Mouse (Mus musculus) gastrocnemius, postnatal 36 days (tissue): ENCODE measurements around the gene Lsamp. TPM values are rescaled to one million over a fixed set of nuclear protein-coding genes. Genes with fewer than 3 reads are reported as not detected.

Source experiments
- DNase-seq, 2 experiments: peaks; one replicate each; pipeline ENCODE4 v3.0.0; 2022
- intact Hi-C: fragments of 180-260 bp; cut with DNase I; formaldehyde crosslinking; loops from one replicate; pipeline ENCODE4 v1.15.1; 2025
- total RNA-seq, 2 experiments: library from RNA; stranded (reverse); gene quantifications; 2 replicates each; pipeline ENCODE4 v1.2.3; 2021

Lsamp gene
- total RNA-seq, 2 experiments from 2014 or later = 0.61 to 0.64 TPM

DNA sequence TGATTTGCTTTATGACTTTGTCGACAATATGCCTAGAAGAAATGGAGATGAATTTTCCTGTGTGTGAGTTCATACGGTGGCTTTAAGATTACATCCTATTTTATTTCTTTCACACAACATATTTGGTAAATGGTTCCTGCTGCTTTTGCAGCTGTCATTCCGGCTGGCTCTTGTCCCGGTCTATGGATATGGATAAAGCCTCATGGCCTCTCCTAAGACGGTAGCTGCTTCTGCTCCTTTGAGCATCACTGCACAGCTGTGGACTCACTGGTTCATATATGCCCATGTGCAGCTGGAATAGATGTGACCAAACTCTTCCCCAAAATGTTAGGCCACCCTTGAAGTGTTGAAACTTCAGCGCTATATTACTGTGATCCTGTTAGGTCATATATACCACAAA is 2137.6 kb downstream of the Lsamp start:
- DNase-seq = no peak
- intact Hi-C loops = no loop called here

DNA sequence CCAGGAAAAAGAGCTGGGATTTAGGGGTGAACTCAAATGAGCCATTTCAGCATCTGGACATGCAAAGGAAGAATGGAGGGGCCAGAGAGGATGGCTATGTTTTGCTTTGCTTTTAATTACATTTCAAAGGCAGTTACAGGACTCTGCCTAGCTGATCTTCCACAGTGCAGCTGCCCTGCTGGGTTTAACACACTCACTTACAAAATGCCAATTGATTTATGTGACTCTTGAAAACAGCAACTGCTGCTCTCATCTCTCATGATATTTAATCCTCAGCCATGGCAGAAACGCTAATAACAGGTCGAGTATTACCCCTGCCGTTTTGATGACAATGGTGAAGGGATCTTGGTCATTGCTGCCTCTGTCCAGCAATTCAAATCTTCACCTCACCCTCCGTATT is 2139.7 kb downstream of the Lsamp start:
- intact Hi-C loops = no loop called here

DNA sequence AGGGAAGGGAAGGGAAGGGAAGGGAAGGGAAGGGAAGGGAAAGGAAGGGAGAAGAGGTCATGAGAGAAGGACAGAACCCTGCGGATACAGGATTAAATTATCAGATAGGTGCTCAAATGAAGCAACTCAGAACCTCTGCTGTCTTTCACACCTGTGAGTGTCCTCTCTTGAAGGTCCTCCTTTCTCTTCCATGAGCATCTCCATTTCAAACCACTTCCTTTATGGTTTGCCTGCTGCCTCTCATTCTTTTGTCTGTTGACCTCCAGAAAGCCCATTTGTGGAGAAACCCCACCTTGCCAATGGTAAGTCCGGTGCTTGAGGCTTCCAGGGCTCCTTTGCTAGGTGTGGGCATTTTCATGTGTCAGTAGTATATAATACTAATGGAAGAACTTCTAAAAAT is 2141.9 kb downstream of the Lsamp start:
- intact Hi-C loops = no loop called here
- DNase-seq = no peak

More for the DNA sequence above, 2139.7 kb downstream of the Lsamp start:
- no peak for DNase-seq

DNA sequence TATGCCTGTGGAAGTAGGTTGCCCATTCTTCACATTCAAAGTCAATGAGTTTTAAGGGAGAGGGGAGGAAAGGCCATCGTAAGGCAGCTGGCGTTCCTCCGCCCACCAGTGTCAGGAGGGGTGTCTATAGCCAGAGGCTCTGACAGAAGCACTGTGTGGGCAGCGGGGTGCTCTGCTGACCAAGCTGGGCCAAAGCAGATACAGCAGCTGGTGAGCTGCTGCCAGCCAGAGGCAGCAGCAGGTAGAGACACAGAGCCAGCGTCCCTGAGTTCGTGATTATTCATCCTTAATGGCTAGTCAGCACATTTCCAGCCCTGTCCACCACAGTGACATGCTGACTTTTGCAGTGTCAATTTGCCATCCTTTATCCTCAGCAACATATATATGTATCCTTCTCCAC is 2163.0 kb downstream of the Lsamp start:
- intact Hi-C loops = no loop called here
- no peak for DNase-seq

DNA sequence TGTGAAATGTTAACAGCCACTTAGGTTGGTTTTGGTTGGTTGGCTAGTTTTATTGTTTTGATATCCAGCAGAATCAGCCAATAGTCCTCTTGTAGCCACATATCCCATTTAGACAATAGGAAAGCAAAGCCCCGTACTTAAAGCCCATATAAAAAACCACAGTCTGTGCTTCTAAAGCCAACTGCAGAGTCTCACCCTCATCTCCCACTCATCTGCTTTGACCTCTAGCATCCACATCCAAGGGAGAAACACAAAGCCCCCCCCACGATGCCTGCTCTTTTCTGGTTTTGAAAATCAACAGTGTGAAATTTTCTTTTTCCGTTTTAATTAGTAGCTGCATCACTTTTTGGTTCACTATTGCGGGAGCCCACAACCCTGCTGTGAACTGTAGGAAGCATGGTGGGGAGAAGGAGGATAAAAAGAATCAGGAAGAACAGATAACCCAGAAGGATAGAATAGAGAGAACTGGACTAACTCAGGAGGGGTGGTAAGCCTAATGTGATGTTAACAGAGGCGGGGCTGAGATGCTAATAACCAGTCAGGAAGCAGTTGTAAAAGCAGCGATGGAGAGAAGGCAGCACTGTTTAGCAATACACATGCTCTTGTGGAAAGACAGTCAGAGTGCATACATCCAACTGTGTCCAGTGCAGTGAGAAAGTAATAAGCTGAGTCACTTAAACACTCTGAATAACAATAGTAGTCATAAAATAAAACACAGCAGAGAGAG is 2165.2 kb downstream of the Lsamp start:
- no peak for DNase-seq
- intact Hi-C loops = no loop called here

DNA sequence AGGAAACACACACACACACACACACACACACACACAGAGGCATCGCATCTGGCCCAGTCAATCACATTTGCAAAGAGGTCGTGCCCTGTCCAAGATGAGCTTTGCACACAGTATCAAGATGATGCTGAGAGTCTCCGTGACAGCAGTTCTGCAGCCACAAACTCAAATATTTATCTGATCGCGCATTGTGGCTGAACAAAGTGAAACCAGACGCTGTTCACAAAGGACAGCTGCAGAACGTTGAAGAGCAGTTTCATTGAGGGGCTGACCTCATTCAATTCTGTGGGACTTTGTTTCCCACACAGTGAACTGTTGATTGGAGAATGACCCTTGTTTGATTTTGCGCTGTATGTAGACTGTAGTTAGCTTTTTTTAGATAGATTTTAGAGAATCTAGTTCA is 2168.5 kb downstream of the Lsamp start:
- no peak for DNase-seq
- intact Hi-C loops = no loop called here

DNA sequence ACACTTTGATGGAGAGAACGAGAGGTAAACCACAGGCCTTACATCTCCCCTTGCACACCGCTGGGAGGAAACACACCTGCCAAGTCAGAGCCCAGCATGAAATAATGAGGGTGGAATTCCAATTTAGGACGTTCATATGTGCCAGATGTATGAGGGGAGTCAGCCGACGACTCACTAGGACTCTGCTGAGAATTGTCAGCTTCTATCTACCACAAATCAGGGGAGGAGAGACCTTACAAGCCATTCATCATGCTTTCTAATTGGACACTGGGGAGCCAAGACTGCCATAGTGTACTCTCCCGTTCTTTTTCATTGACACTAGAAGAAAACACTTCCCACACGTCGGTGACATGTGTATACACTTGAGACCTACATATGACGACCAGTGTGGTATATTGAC is 2173.7 kb downstream of the Lsamp start:
- intact Hi-C loops = no loop called here
- no peak for DNase-seq

DNA sequence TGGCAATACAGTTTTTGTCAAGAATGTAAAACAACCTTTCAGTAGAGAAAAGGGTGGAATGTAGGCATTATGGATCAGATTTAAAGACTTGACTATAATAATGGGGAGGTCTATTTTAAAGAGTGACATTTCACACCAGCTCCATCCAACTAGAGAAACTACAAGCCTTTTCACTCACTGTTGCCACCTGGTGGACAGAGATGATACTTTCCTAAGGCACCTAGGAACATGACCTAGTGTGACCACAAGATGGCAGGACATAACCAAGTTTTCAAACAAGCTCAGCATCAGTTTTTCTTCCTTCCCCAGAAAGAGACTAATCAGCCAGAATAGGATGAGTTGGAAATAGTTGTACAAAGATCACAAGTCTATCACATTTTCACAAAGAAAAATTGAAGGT is 2180.8 kb downstream of the Lsamp start:
- peak in 1 of 2 experiments; percentile 61 for DNase-seq
- intact Hi-C loops = no loop called here

DNA sequence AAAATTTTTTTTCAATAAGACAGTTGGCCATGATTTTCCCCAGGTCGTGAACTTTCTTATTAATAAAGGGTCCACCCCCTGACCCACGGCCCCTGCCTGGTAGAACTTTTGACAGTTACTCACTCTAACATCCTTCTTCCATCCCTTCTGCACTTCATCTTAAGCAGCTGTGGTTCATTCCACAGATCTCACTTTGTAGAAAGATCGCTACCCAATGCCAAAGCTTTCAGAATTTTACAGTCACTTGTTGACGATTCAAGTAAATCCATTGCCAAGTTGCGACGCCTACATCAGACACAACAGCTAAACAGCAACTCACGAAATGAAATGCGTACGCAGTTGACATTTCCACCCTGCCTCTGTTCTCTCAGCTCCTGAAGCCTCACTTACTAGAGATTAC is 2184.1 kb downstream of the Lsamp start:
- intact Hi-C loops = no loop called here
- no peak for DNase-seq

DNA sequence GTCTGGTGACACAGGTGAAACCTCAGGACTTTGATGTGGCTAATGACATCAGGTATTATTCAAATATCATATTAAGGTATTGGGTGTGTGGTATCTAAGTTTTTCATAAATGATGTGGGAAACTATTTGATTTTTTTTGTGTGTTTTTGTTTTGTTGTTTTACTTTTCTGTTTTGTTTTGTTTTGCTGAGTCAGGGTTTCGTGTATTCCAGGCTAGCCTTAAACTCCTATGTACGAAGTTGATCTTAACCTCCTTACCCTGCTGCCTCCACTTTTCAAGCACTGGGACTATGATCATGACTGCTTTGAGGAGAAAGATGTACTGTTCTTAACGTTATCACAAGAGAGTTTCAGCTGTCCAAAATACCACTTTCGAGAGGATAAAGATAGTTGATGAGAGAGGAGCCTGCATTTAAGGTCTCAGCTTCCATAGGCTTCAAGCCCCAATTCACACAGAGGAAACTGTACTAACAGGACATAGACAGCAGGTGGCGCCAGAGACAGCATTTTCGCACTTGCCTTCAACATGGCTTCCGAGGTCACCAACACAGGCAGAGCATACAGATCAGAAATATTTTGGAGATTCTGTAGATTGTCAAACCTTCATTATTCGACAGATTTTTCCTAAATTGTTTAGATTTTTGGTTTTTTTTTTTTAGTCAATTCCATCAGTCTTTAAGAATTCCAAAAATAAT is 2185.4 kb downstream of the Lsamp start:
- peak; percentile 52 to 53 for DNase-seq
- intact Hi-C loops = no loop called here

DNA sequence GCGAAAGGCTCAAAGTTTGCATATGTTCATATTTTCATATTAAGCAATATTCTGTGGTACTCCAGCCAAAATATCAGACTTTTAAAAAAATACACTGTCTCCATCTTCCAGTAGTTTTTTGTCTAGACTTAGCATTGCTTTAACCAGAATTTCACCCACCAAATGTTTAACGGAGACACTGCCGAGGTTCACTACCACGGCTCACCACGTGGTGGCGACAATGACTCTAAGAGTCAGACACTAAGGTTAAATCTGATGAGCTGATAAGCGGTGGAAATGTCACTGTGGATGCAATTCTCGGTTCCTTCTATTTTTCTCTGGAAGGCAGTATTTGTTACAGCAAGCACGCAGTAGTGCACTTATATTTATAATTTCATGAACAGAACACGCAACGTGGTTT is 2188.3 kb downstream of the Lsamp start:
- peak; percentile 59 to 67 for DNase-seq
- intact Hi-C loops = no loop called here

DNA sequence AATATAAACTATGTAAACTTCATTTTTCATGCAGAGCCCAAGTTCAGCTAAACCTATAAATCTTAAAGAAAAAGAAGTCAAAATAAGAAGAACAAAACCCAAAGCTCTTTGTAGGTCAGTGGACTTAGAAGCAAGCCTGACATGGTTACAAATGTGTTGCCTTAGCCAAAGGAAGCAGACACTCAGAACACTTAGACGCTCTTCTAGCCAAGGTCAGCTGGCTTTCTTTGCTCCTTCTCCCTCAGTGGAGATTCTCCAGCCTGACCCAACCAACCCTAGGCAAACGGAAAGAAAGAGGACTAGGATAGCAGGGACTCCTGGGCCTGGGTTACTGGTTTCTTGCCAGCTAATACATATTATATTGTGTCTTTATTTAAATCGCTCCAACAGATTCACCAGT is 2194.7 kb downstream of the Lsamp start:
- intact Hi-C loops = no loop called here
- no peak for DNase-seq

DNA sequence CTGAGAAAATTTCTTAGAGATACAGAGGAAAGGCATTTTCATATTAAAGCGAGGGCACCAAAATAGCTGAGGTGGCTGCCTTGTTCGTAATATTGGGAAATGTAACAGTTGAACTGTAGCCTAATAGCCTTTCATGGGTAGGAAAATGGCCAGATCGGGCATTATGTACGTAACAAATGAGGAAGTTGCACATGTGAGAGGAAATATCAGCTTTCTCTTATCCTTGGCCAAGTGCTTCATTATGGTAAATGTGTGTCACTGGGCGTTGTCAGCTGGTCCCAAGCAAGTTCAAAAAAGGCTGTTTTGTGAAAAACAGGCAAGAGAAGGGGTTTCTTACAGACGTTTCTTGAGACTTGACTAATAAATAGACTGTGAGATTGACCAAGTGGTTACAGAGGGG is 2195.9 kb downstream of the Lsamp start:
- intact Hi-C loops = loop anchor here (10.0 kb wide), 2 partner anchors 605 to 1885 kb away; partner anchors contain the start of gene Gramd1c
- no peak for DNase-seq

DNA sequence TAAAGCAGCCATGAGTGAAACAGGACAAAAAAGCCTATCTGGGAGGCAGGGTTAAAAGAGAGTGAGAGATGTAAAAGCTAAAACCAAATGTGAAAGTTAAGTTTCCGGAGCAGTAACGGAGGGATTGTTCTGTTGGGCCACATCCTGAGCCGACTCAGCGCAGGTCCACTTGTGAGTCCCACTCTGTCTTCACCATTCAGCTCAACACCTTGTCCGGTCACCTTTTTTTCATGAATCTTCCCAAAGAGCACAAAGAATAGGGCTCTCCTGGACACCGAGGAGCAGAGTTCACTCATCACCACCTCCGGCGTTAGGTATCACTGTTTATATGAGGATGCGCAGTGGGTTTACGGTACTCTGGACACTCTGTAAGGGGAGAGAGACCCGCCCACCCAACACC is 2196.3 kb downstream of the Lsamp start:
- intact Hi-C loops = loop anchor here (10.0 kb wide), 2 partner anchors 604 to 1884 kb away; partner anchors contain the start of gene Gramd1c
- no peak for DNase-seq

DNA sequence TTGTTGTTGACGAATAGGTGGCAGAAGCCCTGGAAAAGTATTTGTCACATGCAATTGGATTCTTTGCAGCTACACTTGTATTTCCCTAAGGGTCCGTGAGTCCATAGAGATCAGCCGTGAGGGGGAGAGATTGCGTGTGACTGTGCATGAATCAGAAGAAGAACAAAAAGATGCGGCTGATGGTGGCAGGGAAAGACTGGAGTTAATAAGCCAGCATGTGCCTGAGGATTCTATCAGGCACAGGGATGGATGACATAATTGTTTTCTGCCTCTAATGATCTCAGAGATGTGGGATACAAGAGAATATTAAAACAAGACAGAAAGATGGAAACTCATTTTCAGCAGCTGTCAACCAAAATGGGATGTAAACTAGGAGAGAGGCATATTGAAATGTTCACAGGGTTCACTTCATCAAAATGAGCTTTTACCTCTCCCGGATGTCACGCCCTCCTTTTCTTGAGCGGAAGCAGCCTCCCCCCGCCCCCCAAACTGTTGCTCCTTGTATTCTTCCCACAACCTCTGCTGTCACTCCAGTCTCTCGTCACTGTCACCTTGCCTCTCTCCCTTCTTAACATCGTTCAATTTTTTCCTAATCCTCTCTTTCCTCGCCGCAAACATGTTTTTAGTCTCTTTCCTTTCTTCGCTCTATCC is 2205.4 kb downstream of the Lsamp start:
- no peak for DNase-seq
- intact Hi-C loops = loop anchor here (10.0 kb wide), 2 partner anchors 595 to 1875 kb away; partner anchors contain the start of gene Gramd1c

DNA sequence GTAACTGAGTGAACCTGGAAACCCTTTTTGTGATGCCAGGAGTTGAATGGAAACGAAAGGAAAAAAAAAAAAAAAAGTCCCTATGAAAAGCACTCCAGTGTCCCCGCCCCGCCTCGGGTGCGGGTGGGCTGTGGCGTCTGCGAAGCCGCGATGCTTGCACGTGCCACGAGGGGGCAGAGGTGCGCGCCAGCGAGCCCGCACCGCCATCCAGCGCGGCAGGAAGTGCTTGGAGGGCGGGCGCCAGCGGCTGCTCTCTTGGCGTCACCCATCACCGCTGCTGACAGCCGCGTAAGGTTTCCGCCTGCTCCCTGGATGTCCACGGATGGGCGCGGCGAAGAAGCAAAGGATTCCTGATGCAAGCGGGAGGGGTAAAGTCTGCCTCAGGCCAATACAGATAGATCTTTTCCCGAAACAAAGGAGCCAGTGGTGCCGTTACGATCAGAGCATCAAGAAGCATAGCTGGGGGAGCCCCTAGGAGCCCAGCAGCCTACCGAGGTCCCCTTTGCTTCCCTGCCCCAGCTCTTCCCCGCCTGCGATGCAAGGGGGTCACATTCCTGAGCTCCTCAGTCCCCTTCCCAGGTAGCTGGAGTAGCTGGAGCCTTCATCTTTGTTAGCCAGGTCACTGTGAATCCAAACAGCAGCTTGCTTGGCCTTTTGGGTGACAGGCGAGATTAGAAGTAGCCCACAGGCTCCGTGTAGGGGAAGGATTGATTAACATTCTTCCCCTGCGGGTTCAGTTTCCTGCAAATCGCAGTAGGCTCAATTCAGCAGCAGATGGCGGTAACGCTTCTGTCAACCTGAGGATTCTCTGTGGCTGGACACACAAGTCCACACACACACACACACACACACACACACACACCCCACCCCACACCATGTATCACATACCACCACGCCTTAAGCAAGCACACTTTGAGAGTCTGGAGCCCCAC is 2206.2 kb downstream of the Lsamp start:
- peak; percentile 78 to 82 for DNase-seq
- intact Hi-C loops = no loop called here
